Mouse (Mus musculus): Measurements from ENCODE around the gene Eif3c.
A peak's percentile ranks its signal among the peaks of the same experiment; 100 is the strongest.

The Eif3c gene

DNA sequence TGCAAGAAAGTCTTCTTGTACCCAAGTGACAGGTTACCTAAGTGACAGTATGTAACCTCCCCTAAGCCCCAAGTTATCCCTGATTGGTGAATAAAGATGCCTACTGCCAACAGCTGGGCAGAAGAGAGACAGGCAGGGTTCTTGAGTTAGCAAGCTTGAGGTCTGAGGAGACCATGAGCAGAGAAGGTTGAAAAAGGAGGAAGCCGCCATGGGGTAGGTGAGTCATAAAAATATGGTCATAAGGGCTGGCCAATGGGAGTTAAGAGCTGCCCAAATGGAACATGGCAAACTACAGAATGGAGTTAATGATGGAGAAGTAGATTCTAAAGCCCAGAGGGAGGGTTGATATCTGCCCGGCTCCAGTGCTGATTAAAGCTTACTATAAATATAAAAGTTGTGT, 20.6 kb downstream of the Eif3c start:
- DNase-seq = no peak

DNA sequence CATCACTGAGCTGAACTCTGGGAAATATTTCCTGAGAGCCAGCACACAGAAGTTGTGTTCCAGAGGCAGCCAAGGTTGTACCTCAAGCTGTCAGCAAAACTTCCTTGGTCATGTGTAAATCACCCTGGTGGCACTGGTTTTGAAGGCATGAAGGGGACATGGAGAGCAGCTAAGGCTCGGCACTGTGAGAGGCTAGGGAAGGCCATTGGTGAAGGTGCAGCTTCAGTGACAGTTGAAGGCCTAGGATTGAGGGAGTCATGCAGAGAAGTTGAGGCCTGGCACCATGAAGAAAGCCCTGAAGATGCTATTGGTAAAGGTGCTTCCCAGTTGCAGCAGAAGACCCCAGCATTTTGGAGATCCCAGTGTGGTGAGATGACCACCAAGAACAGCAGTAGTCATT, 24.6 kb downstream of the Eif3c start:
- no peak for DNase-seq

DNA sequence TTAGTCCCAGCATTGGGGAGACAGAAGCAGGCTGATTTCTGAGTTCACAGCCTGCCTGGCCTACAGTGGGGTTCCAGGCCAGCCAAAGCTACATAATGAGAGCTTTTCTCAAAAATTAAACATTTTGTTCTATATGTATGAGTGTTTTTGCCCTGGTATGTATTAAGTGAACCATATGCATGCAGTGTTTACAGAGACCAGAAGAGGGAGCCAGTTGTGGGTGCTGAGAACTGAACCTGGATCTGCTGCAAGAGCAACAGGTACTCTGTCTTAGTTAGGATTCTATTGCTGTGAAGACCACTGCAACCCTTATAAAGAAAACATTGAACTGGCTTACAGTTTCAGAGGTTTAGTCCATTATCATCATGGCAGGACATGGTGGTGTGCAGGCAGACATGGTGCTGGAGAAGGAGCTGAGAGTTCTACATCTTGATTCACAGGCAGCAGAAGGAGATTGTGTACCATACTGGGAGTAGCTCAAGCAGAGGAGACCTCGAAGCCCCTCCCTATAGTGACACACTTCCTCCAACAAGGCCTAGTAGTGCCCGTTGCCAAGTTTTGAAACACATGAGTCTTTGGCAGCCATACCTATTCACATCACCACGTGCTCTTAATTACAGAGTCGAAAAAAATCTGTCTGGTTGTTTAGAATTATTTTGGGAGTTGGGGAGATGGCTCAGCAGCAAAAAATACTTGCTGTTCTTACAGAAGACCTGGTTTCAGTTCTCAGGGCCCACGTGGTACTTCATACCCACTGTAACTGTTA, 28.2 kb downstream of the Eif3c start:
- DNase-seq = peak; percentile 19

DNA sequence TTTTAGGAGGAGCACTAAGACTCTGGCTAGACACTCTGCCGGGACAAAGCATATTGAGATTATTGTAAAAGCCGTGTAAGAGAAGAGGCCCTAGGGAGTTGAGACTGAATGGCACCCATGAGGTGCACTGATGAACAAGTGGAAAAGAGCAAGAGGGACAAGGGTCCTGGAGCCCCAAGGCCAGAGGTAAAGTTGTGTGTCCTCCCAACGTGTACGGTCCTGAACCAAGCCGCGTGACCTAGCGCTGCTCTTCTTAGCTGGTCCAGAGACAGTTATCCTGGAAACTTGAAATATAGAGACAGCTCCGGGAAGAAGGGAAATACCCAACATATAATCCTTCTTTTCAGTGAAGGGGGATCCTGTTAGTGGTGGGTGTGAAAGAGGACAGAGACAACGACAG, 29.7 kb downstream of the Eif3c start:
- no peak for DNase-seq

DNA sequence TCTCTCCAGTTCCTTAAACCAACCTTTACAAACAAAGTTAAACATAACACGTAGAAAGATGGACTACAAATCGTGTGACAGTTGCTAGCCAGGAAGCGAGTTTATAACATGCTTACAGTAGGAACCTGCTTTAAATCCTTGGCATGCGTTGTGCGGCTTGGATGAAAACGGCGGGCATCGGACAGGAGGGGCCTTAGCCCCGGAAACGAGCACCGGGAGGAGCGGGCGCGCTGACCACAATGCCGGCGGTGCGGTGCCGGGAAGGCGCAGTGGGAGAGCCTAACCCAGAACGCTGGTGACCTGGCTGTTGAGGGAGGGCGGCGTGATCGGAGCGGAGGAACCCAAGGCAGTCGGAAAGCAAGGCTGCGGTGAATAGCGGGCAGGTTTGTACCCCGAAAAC, 30.4 kb downstream of the Eif3c start:
- DNase-seq = peak; percentile 31

DNA sequence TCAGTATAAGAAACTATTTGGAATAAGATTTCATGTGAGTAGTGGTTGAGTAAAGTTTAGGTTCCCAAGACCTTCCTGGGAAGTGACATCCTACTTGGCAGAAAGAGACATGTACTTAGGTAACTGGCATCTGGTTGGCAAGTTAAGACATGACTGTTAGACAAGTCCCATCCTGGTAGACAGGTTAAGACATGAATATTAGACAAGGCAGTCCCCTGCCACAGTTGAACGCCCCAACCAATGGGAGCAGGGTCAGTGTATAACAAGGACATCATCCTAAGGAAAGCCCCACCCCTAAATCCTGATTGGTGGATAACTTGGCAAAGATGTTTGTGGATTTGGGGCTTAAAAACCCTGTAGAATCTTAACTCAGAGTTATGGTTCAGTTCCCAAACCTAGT, 32.8 kb downstream of the Eif3c start:
- no peak for DNase-seq

DNA sequence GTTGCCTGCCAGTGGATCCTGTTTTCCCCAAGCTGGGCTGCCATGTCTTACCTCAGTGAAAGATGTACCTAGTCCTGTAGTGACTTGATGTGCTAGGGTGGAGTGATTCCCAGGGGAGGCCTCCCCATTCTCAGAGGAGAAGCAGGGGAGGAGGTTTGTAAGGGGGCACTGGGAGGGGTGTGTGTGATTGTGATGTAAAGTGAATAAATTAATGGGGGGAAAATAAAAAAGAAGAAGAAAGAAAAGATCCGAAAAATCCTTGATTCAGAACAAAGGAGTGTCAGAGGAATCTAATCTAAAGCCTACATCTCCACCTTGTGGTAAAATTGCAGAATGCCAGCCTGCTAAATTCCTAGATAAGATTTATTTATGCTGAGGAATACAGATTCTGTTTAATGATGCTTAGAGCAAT, 38.0 kb downstream of the Eif3c start:
- DNase-seq = peak; percentile 37

DNA sequence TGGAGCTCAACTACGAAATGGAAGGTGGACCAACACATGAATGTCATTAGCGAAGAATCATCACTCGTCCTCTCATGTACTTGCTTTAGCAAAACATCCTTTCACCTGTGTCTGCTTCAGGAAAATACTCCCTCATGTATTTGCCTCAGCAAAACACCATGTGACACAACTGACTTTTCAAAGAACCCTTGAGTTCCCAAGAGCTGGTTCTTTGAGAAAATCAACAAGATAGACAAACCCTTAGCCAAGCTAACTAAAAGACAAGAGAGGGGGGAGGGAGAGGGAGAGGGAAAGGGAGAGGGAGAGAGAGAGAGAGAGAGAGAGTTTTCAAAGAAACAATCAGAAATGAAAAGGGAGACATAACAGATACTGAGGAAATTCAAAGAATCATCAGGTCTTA, 42.9 kb downstream of the Eif3c start:
- no peak for DNase-seq

DNA sequence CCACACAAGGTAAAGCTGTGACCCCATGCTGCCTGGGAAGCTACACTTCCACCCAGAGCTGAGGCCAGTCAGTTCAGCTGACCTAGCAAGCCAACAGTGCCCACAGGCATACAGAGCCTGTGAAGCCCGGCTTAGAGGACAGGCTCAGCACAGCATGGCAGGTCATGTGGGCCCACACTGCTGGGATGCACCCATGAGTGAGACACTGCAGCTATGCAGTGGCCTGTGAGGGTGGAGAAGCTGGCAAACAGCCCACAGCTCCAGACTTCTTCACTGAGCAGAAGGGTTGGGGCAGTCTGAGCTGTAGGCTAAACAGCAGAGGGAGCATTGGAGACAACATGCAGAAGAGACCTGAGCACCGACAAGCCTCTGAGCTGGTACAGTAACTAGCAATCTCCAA, 46.7 kb downstream of the Eif3c start:
- peak; percentile 74 for DNase-seq

DNA sequence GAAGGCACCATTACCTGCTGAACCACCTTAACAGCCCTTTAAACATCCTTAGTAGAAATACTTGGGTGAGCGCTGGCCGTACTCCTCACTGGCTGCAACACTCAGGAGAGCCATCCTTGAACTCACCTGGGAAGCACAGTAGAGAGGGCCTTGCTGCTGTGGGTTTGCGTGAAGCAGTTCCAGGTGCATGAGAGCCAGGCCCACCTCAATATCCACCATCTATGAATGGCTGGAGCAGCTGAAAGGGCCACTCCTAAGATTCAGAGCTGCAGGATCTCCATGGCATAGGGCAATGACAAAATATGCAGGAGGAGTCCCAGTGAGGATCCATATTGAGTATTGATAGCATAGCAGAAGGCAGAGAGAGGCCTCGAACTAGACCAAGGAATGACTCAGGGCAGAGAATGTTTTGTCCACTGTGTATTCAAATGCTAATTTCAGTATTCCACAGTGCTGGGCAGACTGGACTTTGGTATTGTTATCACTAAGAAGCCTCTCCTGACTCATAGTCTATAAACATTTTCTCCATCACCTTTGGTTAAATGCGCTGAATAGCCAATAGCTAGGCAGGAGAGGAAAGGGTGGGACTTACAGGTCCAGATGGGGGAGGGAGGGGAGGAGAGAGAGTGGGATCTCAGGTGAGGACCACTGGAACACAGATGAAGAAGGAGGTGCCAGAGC, 47.8 kb downstream of the Eif3c start:
- DNase-seq = no peak

DNA sequence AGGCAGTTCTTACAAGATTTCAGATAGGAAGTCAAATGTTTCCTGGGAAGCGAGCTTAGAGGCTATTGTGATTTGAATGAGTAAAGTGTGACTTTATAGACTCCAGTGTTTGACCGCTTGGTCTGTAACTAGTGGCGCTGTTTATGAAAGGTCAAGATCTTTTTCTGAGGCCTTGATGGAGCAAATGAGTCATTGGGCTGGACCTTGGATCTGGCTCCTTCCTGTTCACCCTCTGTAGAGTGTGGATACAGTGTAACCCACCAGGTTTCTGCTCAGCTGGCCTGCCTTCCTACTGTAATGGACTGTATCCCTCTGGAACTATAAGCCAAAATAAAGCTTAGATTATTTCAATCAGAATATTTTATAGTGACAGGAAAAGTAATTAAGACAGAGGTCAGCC, 54.9 kb downstream of the Eif3c start:
- DNase-seq = no peak

DNA sequence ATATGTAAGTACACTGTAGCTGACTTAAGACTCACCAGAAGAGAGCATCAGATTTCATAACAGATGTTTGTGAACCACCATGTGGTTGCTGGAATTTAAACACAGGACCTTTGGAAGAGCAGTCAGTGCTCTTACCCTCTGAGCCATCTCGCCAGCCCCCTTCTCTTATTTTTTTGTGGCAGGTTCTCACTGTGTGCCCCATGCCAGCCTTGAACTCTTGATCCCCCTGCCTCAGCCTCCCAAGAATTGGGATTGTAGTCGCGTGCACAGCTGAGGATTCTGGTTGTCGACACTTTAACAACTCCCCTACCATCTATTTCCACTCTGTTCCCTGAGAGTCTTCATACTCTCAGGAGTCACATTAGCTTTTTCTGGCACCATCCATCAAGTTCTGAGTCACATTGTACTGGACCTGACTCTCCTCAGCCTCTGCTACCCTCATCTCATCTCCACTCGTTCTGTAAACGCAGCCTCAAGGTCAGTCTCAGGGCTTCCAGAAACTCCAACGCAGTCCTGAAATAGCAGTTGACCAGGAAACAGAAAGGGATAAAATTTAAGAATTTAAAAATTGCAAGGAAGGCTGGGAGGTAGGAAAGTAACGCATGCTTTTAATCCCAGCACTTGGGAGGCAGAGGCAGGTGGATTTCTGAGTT, 59.0 kb downstream of the Eif3c start:
- DNase-seq = no peak

DNA sequence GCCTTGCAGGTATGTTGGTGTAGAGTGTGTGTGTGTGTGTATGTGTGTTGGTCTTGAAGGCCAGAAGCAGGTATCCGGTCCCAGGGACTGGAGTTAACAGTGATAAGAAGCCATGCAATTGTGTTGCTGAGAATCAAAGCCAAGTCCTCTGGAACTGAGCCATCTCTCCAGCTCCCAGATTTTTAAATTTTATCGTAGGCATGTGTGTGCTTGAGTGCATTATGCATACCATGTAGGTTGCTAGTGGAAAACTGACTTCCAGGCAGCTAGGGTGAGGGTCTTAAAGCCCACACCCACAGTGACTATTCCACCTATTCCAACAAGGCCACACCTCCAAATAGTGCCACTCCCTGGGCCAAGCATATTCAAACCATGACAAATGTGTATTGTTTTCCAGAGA, 61.3 kb downstream of the Eif3c start:
- no peak for DNase-seq

DNA sequence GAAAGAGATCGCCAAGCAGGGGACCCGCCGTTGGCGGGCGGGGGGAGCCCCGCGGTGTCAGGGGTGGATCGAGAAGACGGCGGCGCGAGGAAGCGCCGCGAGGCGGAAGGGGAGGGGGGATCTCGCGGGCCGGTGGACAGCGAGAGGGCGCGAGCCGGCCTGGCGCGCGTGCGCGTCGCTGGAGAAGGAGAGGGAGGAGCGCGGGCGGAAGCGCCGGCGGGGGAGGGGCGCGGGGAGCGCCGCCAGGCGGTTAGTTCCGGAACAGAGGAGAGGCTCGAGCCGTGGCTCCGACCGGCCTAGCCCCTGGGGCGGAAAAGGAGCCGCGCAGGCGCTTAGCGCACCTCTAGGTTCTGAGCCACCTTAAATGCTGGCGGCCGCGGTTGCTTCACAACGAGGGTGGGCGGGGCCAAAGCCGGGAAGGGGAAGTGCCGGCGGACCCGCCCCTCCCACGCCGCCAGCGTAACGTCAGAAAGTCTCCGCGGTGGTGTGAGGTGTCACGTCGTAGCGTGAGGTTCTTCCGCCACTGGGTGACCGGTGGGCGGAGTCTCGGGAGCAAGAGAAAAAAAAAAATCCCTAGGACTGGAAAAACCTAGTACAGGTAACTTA, 62.8 kb downstream of the Eif3c start, which contains the start of gene Atxn2l:
Gene Atxn2l (minus strand): TSS at position 165 of the 606 bp plus-strand sequence.
- peak; percentile 100 for DNase-seq

DNA sequence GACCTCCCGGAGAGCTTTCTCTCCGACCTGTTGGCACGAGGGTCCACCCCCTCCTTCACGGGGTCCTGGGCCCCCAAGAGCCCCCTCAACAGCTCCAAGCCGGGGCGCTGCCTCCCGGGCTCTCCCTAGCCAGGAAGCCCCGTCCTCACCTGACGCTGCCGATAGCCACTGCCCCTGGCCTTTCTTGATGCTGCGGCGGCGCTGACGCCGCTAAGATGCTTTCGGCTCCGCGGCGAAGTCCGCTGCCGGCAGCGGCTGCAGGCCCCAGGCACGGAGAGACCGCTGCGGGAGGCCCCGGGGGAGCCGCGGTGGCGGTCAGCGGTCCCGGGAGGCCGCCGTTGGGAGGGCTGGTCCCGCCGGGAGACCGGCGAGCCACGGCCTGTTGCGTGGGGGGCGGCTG, 63.5 kb downstream of the Eif3c start:
- no peak for DNase-seq

DNA sequence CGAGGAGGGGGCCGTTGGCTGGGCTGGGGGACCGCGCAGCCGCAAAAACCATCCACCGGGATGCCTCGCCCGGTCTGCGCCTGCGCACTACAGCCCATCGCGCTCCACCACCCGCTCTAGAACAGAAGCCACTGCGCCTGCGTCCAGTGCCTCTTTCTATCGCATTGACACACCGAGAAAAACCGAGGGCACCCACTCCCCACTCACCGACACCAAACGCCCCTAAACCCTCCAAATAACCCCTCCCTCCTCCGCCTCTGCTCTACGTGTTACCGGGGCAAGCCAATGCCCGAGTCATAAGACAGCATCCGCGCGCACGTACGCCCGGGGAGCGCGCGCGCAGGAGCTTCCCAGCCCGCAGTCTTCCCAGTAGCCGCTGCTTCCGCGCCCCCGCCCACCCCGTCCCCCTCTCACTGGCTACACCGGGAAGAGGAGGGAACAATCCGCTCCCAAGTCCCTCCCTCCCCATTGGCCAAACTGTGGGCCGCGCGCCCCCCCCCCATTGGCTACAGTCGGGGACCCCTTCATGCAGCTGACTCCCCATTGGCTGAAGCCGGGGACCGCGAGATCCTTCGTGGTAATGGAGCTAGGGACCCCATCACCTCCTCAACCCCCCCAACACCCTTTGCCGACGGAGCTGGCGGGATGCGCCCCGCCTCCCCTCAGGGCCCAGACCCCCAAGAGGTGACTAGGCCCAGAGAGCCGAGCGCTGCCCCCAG, 64.0 kb downstream of the Eif3c start:
- peak; percentile 96 for DNase-seq

DNA sequence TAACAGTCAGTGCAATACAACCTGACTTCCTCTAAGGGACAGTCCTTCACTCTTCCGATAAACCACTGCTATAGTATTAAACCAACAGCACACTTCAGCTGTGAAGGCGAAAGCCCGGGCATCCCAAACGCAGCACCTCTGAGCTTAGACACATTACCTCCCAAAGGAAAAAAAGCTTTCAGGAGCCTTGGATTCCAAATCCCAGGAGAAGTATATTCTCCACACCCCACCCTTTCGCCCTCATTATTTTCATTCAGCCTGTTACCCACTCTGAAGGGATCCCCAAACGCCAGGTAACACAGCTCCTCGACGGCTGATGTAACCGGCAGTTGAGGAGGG, 64.6 kb downstream of the Eif3c start:
- DNase-seq = no peak

DNA sequence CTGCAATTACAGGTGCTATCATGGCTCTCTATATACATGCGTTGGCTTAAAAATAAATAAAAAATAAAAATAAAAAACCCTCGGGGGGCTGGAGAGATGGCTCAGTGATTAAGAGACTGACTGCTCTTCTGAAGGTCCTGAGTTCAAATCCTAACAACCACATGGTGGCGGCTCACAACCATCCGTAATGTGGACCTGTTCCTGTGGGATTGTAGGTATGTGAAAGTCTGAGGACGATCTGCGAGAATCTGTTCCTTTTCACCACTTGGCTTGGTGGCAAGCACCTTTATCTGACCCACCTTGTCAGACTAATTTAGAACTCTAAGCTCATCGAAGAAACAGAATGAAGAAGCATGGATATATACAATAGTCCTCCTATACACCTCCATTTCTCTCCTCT, 66.8 kb downstream of the Eif3c start:
- DNase-seq = no peak

DNA sequence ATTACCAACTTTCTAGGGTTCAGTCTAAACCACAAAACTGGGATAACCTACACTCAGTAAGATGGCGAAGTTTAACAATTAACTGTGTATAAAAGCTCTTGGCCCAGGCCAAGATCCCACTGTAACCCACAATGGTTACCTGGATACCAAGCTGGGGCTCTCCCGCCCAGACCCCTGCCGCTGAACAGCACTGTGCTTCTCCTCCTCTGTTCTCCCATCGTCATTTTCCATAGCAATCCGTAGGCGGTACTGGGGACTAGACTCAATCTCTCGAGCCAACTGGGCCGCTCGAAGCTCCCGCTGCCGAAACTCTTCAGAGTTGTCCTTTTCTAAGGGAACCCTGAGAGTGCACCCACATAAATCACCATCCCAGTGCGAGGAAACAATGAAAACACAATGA, 68.2 kb downstream of the Eif3c start:
- no peak for DNase-seq

DNA sequence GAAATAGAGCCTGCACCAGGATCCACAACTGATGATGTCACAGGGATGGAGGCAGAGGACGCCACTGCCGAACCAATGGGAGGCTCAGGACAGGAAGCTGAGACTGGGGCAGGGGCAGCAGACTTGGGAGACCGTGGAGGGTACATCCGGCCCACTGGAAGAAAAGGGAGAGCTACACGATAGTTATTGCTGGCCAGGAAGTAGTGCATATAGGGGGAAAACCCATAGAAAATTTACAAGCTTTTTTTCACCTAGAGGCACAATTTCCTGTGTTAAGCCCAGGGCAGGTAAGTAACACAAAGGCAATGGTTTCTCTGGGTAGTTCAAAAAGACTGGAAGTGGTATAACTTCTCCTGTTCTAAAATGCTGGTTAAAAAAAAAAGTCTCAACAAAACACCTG, 69.7 kb downstream of the Eif3c start:
- no peak for DNase-seq
